Mouse (Mus musculus) midbrain, embryonic 12.5 days (tissue): ENCODE results near the gene Rsph3a. TPM values are rescaled to one million over a fixed set of nuclear protein-coding genes. Genes with fewer than 3 reads are reported as not detected.

ENCODE experiments used
- ATAC-seq: fragments of 200-750 bp; cut with Nextera tagmentation; 2 replicates; pipeline ENCODE4 v1.8.0; 2017; ENCODE audit warnings: low read depth, moderate TSS enrichment, moderate library complexity; ENCODE audit not compliant: low FRiP score
- H3K27ac ChIP-seq: fragments of 300-500 bp; sonication (generic); replicated peaks from 2 replicates; pipeline ENCODE4 v1.5.1; 2016; ENCODE audit warnings: mild to moderate bottlenecking
- H3K27me3 ChIP-seq: fragments of 300-500 bp; sonication (generic); 2 replicates; pipeline ENCODE4 v1.6.1; 2016; ENCODE audit warnings: mild to moderate bottlenecking
- H3K36me3 ChIP-seq: fragments of 300-500 bp; sonication (generic); 2 replicates; pipeline ENCODE4 v1.6.1; 2016
- H3K4me1 ChIP-seq: fragments of 300-500 bp; sonication (generic); 2 replicates; pipeline ENCODE4 v1.6.1; 2016
- H3K4me2 ChIP-seq: fragments of 300-500 bp; sonication (generic); replicated peaks from 2 replicates; pipeline ENCODE4 v1.6.1; 2016; ENCODE audit warnings: mild to moderate bottlenecking, moderate library complexity
- H3K4me3 ChIP-seq: fragments of 300-500 bp; sonication (generic); 2 replicates; pipeline ENCODE4 v1.5.1; 2016; ENCODE audit warnings: mild to moderate bottlenecking
- H3K9ac ChIP-seq: fragments of 300-500 bp; sonication (generic); replicated peaks from 2 replicates; pipeline ENCODE4 v1.6.1; 2016; ENCODE audit warnings: mild to moderate bottlenecking, moderate library complexity
- H3K9me3 ChIP-seq: fragments of 300-500 bp; sonication (generic); 2 replicates; pipeline ENCODE4 v1.6.1; 2016; ENCODE audit warnings: mild to moderate bottlenecking
- WGBS: fragments of 180-500 bp; shearing (Covaris S2); methylation state at CpG from one replicate; pipeline ENCODE4 v1.1.7; 2016; 5-methylcytosine and 5-hydroxymethylcytosine counted together
- polyA plus RNA-seq: library from polyadenylated mRNA; unstranded; fragments of >200 nt; fragmentation: Nextera tagmentation; extraction: Ambion mirVana; gene quantifications from 2 replicates; pipeline ENCODE4 v1.2.1, GENCODE M21; 2016

The Rsph3a gene
- polyA plus RNA-seq, 1 experiment from 2014 or later: 65.3 TPM

DNA sequence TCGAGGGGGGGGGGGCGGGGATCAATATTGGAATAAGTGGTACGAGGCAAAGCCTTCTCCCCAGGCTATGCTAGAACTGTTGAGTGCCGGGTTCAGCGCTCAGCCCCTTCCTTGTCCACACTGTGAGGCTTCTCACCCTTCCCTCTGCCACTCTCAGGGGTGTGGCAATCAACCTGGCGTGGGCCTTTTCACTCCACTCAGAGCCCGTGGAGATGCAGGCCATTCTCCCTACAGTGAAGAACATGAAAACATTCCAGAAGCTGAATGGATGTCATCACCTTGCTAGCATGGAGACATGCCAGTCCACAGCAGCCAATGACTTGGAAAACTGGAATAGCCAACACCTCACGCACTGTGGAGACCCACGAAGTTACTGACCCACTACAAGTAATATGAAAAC lies 29.6 kb upstream of the Rsph3a start:
- ATAC-seq: no peak
- WGBS: 89% methylated on average over 9 of the region's 9 CpGs
- no peak overlapping the region for H3K4me2 ChIP-seq
- H3K4me1 ChIP-seq: no peaks in the 10 kb centered on the region
- no peaks in the 10 kb centered on the region for H3K27me3 ChIP-seq
- no peak overlapping the region for H3K4me3 ChIP-seq
- peaks cover 5% of the 10 kb centered on the region for H3K9me3 ChIP-seq
- H3K9ac ChIP-seq: no peak overlapping the region
- no peaks in the 10 kb centered on the region for H3K36me3 ChIP-seq
- H3K27ac ChIP-seq: no peak overlapping the region

DNA sequence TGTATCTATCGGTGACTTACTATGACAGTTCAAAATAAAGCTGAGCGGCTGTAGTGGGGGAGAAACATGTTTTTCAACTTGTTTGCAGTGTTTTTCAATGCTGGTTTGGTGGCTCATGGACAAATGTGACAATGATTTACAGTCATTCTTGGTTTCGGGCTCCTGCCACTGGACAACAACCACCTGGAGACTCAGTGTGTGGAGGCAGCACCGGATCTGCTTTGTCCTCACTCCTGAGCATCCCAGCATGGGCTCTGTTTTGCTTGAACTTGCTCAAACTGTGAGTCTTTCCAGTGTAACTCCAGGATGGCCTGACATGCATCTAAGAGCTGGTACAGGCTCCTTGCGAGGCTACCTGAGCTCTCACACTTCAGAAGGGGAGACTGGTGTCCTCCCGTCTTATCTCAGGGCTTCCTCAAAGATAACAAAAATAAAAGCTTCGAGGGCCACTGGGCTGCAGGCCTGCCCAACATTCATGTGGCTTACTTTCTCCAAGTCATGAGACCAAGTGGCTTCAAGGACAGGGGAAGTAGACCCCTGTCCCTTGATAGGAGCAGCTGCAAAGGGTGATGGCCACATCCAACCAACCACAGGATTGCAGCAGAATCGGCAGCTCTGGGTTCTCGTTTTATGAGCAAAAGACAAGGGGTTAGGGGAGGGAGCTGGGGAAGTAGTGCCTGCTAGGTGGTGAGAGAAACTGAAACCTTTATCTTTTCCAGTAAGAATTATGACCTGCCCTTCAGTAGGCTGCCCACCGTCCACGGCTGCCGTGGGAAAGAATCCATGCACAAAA lies 28.4 kb upstream of the Rsph3a start:
- 84% methylated on average over 12 of the region's 12 CpGs for WGBS
- no peak overlapping the region for H3K27ac ChIP-seq
- H3K9ac ChIP-seq: no peak overlapping the region
- no peaks in the 10 kb centered on the region for H3K27me3 ChIP-seq
- no peaks in the 10 kb centered on the region for H3K36me3 ChIP-seq
- no peak overlapping the region for H3K4me2 ChIP-seq
- no peaks in the 10 kb centered on the region for H3K9me3 ChIP-seq
- no peak overlapping the region for H3K4me3 ChIP-seq
- no peaks in the 10 kb centered on the region for H3K4me1 ChIP-seq
- no peak for ATAC-seq

DNA sequence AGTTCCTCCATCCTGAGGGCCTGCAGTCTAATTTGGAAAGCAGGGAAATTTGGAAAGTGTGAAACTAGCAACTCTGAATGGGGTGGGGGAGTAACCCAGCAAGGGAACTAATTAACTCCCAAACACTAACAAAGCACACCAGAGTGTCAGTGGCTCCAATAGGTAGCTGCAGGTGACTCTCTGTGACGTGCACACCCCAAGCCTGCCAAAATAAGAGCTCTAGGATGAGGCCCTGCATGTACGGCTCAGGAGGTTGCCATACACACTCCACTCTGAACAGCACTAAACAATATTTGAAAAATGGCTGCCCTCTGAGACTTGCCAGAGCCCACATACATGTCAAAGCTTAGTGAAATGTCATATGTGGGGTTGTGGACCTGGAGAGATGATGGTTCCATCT lies 27.1 kb upstream of the Rsph3a start:
- no peaks in the 10 kb centered on the region for H3K27me3 ChIP-seq
- no peak overlapping the region for H3K4me2 ChIP-seq
- H3K9me3 ChIP-seq: no peaks in the 10 kb centered on the region
- no peak overlapping the region for H3K4me3 ChIP-seq
- no peaks in the 10 kb centered on the region for H3K4me1 ChIP-seq
- no peak overlapping the region for H3K9ac ChIP-seq
- H3K36me3 ChIP-seq: no peaks in the 10 kb centered on the region
- no peak overlapping the region for H3K27ac ChIP-seq
- WGBS: 62% methylated on average over 2 of the region's 2 CpGs
- no peak for ATAC-seq

DNA sequence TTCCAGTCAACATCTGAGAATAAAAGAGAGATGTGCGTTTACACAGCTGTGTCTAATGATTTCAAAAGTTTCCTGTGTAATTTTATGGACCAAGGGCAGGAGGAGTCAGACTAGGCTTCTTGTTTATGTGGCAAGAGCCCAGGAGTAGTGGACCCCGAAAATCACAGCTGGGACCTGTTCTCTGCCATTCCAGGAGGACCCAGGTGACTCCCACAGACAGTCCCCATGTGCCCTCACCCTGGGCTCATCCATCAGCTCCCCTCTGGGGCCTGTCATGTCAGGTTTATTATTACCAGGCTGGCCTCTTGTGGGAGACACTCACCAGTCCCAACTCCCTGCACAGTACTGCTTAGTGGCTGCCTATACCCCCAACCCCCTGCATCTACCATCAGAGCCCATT lies 26.2 kb upstream of the Rsph3a start:
- no peak for ATAC-seq
- H3K27ac ChIP-seq: no peak overlapping the region

DNA sequence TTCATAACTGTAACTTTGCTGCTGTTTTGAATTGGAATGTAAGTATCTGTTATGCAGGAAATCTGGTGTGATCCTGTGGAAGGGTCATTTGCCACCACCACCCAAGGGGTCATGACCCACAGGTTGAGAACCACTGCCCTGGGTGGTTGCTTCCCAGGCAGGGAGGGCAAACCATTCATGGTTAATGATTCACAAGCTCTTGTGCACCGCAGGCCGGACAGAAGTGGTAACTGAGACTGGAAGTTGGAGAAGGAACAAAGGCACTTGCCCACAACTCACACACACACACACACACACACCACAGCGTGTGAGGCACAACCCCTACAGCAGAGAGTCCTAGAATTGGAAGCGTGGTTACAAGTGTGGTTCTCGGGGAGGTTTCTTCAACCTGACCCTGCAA lies 22.9 kb upstream of the Rsph3a start:
- no peak for ATAC-seq
- H3K9me3 ChIP-seq: no peaks in the 10 kb centered on the region
- H3K9ac ChIP-seq: no peak overlapping the region
- 88% methylated on average over 5 of the region's 5 CpGs for WGBS
- no peak overlapping the region for H3K27ac ChIP-seq
- no peaks in the 10 kb centered on the region for H3K36me3 ChIP-seq
- no peak overlapping the region for H3K4me3 ChIP-seq
- H3K4me2 ChIP-seq: no peak overlapping the region
- no peaks in the 10 kb centered on the region for H3K4me1 ChIP-seq
- H3K27me3 ChIP-seq: no peaks in the 10 kb centered on the region

More for the DNA sequence above, 26.2 kb upstream of the Rsph3a start:
- Histone ChIP-seq H3K9ac (no peak overlapping the region), H3K4me3 (no peak overlapping the region), H3K9me3 (no peaks in the 10 kb centered on the region), H3K27me3 (no peaks in the 10 kb centered on the region), H3K4me1 (no peaks in the 10 kb centered on the region), H3K36me3 (no peaks in the 10 kb centered on the region), H3K4me2 (no peak overlapping the region)
- WGBS: 73% methylated on average over 2 of the region's 2 CpGs

DNA sequence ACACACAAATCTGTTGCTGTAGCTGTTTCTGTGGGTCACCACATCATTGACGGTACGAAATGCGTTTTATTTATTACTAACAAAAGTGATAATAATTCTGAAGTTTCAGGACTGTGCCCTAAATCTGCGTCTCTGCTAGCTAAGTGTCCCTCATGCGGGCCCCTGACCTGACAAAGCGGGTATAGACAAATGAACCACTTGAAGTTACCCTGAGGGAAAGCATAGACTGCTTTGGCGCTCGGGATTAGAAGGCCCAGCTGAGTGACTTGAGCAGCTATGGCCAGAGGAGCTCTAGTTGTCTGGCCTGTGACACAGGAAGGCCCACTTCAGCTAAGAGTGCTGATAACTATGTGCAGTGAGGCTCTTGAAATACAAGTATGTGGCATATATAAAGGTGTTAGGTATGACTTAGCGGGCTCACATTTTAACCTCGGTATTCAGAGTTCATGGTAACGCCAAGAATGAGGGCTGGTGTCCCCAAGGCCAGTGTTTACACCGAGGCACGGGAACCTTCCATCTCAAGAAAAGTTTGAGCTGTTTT lies 21.2 kb upstream of the Rsph3a start:
- 90% methylated on average over 13 of the region's 13 CpGs for WGBS
- H3K36me3 ChIP-seq: no peaks in the 10 kb centered on the region
- H3K4me1 ChIP-seq: no peaks in the 10 kb centered on the region
- no peak for ATAC-seq
- no peaks in the 10 kb centered on the region for H3K9me3 ChIP-seq
- H3K27ac ChIP-seq: no peak overlapping the region
- H3K4me2 ChIP-seq: no peak overlapping the region
- H3K4me3 ChIP-seq: no peak overlapping the region
- H3K9ac ChIP-seq: no peak overlapping the region
- no peaks in the 10 kb centered on the region for H3K27me3 ChIP-seq

DNA sequence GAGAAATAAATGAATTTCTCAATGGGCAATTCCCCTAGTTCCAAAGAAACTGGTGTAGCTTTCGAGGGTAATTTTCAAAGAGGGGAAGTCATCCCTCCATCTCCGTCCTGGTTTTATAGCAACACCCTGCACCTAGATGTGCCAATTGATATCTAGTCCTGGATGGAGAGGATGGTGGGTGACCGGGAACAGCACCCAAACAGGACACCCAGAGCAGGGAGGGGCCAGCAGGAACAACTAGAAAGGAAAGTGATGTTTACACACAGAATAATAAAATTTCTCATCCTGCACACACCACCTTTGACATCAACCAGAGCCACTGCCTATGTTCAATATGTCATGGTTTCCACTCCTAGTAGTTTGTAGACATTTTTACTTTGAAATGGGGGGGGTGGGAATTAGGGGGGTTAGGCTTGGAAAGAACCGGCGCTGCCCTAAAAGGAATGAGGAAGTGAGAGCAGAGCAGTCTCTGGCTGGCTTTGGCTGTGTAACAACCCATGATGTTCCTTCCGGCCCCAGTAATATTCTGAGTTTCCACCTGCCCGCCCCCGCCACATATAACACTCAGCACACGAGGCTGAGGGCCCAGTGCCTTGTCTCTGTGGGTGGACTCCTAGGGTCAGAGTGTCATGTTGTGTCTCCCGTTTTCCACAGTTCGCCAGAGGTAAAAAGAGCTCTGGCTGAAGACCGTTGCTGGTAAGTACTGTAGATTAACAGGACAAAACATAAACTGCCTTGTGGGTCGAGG lies 19.8 kb upstream of the Rsph3a start, which contains the start of gene Tagap:
Gene Tagap (plus strand): TSS at position 588 of the 748 bp plus-strand sequence.
- Histone ChIP-seq H3K9me3 (no peaks in the 10 kb centered on the region), H3K4me3 (no peak within 1 kb of the TSS), H3K36me3 (no peaks in the 10 kb centered on the region), H3K27ac (no peak within 1 kb of the TSS), H3K27me3 (no peaks in the 10 kb centered on the region), H3K4me2 (no peak within 1 kb of the TSS), H3K4me1 (no peaks in the 10 kb centered on the region), H3K9ac (no peak within 1 kb of the TSS)
- ATAC-seq: no peak
- WGBS: 68% methylated on average over 13 of the region's 13 CpGs

DNA sequence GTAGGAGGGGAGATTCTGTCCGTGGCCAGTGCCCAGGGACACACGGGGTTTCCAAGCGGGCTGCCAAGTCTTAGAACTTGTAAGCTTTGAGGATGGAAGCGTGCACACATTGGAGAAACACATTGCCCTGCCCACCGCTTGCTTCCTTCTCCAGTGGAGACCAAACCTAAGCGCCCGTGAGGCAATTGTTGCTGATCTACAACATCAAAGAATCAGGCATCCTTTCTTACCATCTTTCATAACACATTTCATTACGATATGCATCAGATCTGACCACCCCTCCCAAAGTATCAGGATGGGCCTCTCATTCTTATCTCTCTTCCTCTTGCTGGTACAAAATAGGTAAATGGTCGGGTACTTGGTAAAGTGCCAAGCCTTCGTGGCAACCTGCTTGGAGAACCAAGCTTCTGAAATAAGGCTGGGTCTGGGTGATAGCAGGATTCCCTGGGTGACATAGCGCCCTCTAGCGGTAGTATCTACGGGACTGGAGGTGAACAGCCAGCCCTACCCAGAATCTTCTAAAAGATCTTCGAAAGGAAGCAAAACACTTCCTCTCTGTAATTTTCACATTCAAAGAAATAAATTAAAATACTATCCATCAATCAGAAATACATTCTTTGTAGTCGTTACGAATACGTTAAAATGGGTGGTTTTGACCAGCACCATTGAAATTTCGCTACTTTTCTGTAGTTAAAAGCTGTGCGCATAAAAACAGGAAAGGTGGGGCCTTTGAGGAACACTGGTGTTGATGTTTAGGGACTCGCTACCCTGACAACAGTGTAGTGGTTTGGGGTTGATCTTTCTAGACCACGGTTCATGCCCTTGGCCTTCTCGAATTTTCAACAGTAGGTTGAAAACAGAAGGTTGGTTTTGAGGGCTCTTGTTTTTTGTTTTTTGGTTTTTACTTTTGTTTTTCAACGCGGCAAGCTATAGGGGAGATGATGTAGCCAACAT lies 17.6 kb upstream of the Rsph3a start:
- H3K9ac ChIP-seq: no peak overlapping the region
- no peak overlapping the region for H3K4me3 ChIP-seq
- H3K4me2 ChIP-seq: no peak overlapping the region
- H3K36me3 ChIP-seq: no peaks in the 10 kb centered on the region
- H3K4me1 ChIP-seq: peaks cover 8% of the 10 kb centered on the region
- no peaks in the 10 kb centered on the region for H3K9me3 ChIP-seq
- WGBS: 71% methylated on average over 24 of the region's 24 CpGs
- no peak for ATAC-seq
- no peaks in the 10 kb centered on the region for H3K27me3 ChIP-seq
- H3K27ac ChIP-seq: no peak overlapping the region

DNA sequence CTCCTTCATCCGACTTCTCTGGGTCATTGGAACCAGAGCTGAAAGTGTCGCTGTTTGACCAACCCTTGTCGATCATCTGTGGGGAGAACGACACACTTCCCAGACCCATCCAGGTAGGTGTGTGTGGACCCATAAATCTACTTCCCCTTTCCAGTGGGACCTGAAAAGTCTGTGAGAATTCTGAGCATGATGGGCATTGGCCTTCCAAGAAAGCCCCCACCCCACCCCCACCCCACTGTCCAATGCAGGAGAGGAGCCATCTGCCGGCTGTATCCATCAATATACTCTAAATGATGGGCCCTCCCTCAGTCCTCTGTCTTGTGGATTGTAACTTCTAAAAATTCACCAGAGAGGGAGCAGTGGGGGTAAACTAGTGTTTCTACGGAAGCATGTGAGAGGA lies 16.8 kb upstream of the Rsph3a start:
- Histone ChIP-seq H3K9me3 (no peaks in the 10 kb centered on the region), H3K4me1 (peaks cover 8% of the 10 kb centered on the region), H3K27me3 (no peaks in the 10 kb centered on the region), H3K27ac (no peak overlapping the region), H3K4me2 (no peak overlapping the region), H3K36me3 (no peaks in the 10 kb centered on the region), H3K4me3 (no peak overlapping the region), H3K9ac (no peak overlapping the region)
- WGBS: 84% methylated on average over 6 of the region's 6 CpGs
- no peak for ATAC-seq

DNA sequence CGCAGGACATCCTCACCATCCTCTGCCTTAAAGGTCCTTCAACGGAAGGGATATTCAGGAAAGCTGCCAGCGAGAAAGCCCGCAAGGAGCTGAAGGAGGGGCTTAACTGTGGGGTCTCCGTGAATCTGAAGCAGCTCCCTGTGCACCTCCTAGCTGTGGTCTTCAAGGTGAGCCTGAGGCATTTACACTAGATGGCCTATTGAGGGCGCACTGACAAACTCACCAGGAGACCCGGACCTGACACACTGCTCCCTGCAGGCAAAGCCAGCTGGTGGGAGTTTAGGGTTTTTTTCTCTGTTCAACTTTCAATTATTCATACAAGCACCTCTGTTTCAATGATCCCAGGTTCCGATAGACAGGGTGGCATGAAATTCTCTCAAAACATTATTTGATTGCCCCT lies 16.1 kb upstream of the Rsph3a start:
- no peak overlapping the region for H3K9ac ChIP-seq
- H3K4me3 ChIP-seq: no peak overlapping the region
- H3K36me3 ChIP-seq: no peaks in the 10 kb centered on the region
- H3K4me1 ChIP-seq: peaks cover 8% of the 10 kb centered on the region
- H3K9me3 ChIP-seq: no peaks in the 10 kb centered on the region
- no peak overlapping the region for H3K27ac ChIP-seq
- 38% methylated on average over 8 of the region's 8 CpGs for WGBS
- no peak overlapping the region for H3K4me2 ChIP-seq
- no peaks in the 10 kb centered on the region for H3K27me3 ChIP-seq
- no peak for ATAC-seq

DNA sequence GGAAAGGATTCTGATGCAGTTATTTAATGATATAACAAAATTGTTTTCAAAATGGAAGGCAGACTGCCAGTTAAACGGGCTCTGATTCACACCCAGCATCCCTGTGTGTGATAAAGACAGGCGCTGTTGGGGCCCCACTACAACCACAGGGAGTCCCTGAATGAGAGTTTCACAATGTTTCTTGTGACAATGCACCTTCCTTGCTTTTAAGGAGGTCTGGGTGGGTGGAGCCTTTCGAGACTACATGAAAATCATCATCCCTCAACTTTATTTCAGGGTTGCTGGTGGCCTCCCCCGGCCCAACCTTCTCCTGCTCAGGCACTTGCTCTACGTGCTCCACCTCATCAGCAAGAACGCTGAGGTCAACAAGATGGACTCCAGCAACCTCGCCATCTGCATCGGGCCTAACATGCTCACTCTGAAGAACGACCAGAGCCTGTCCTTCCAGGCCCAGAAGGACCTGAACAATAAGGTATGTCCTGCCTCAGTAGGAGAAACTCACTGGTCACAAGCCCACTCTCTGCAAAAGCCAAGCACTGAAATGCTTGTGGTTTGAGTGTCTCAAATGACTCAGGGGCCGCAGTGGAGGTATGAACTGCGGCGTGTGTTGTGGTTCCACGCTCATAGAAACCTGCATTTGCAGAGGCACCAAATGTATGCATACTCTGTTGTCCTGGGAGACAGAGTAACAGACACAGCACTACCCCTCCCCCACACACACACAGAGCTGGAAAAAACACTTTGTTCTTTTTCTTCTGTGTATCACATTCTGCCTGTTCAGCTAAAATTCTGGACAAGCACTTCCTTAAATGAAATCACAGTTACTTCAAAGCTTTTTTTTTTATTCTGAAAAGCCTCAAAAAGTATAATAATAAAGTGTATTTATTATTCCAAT lies 14.1 kb upstream of the Rsph3a start:
- WGBS: 81% methylated on average over 13 of the region's 13 CpGs
- Histone ChIP-seq H3K9me3 (no peaks in the 10 kb centered on the region), H3K27ac (no peak overlapping the region), H3K27me3 (no peaks in the 10 kb centered on the region), H3K4me2 (no peak overlapping the region), H3K4me1 (peaks cover 8% of the 10 kb centered on the region), H3K9ac (no peak overlapping the region), H3K4me3 (no peak overlapping the region), H3K36me3 (no peaks in the 10 kb centered on the region)
- no peak; the same call in 1 of the 2 replicates for ATAC-seq
